Mouse (Mus musculus) layer of hippocampus, postnatal 25 days (tissue): ENCODE measurements at regions not wholly inside any gene's neighbourhood (a gene's known extent, or its start where the extent isn't known, plus 50 kb on each side); places are given as distances from the start of the nearest gene placed in this dataset.
A peak's percentile ranks its signal among the peaks of the same experiment; 100 is the strongest.

ENCODE experiments used
- DNase-seq, 2 experiments: peaks; one replicate each; pipeline ENCODE4 v3.0.0; 2022; ENCODE audit warnings: mixed read lengths in 2 of 2, low spot score in 1 of 2; ENCODE audit errors: extremely low spot score in 1 of 2
- microRNA-seq, 2 experiments: library from miRNA; unstranded; fragments of <30 nt; microRNA quantifications; one replicate each; pipeline ENCODE4 v1.2.0; 2021

GRCm38 (mm10) chr7:61939971-61940705, 406.2 kb upstream of the Ndn start:
- peak; percentile 18 to 20 for DNase-seq

GRCm38 (mm10) chr7:61982203-61982932, 364.0 kb upstream of the Ndn start:
- DNase-seq, result peak; percentile 53 to 58

GRCm38 (mm10) chr7:62026635-62027034, 319.7 kb upstream of the Ndn start:
- DNase-seq, result no peak

- peak; percentile 5 to 9 for DNase-seq
These were observed 300.5 kb upstream of the Ndn start for GRCm38 (mm10) chr7:62045743-62046451.

GRCm38 (mm10) chr7:62046452-62046809, 299.9 kb upstream of the Ndn start:
- no peak for DNase-seq

- peak in 1 of 2 experiments; percentile 3 for DNase-seq
These were observed 267.8 kb upstream of the Ndn start for GRCm38 (mm10) chr7:62078607-62079006.

- peak in 1 of 2 experiments; percentile 4 for DNase-seq
These were observed 261.1 kb upstream of the Ndn start for GRCm38 (mm10) chr7:62085120-62085849.

Small RNA genes in the stretch of these regions (microRNA-seq; reads per million reads assigned to microRNA genes)
- 0 to 0.40 reads per million in 2 experiments for gene Gm24923
- 0 reads per million in 2 experiments for gene Mir344-2
- 4.8 to 6.2 reads per million in 2 experiments for gene Mir344f
- 5.0 to 10.5 reads per million in 2 experiments for gene Mir344g
- gene Mir344i, result 0 reads per million in 2 experiments
